Mouse (Mus musculus) limb, embryonic 14.5 days (tissue): ENCODE results near the gene Slc22a26. TPM values are rescaled to one million over a fixed set of nuclear protein-coding genes. Genes with fewer than 3 reads are reported as not detected.
"Not testable (repeated sequence)": the region's sequence is repeated elsewhere in the genome, so short reads cannot be mapped to it uniquely, and the experiment has no call there.

Experiments
- ATAC-seq: fragments of 200-750 bp; cut with Nextera tagmentation; 2 replicates; pipeline ENCODE4 v1.8.0; 2017; ENCODE audit warnings: low read depth, moderate number of reproducible peaks, moderate TSS enrichment; ENCODE audit not compliant: low FRiP score
- DNase-seq: peaks from one replicate; pipeline ENCODE4 v3.0.0-alpha.2; 2015; ENCODE audit warnings: low spot score
- H3K27ac ChIP-seq: fragments of 300-500 bp; sonication (generic); replicated peaks from 2 replicates; pipeline ENCODE4 v1.5.1; 2014; ENCODE audit warnings: low read depth, mild to moderate bottlenecking, low read length, moderate library complexity, mixed read lengths
- H3K27me3 ChIP-seq: fragments of 300-500 bp; sonication (generic); 2 replicates; pipeline ENCODE4 v1.6.1; 2014; ENCODE audit warnings: low read length, mixed read lengths; ENCODE audit not compliant: control insufficient read depth, insufficient read depth
- H3K36me3 ChIP-seq: fragments of 300-500 bp; sonication (generic); 2 replicates; pipeline ENCODE4 v1.6.1; 2014; ENCODE audit warnings: mild to moderate bottlenecking, low read length, moderate library complexity, mixed read lengths; ENCODE audit not compliant: control insufficient read depth, insufficient read depth
- H3K4me1 ChIP-seq: fragments of 300-500 bp; sonication (generic); 2 replicates; pipeline ENCODE4 v1.6.1; 2014; ENCODE audit warnings: antibody characterized with exemption, low read length, mixed read lengths; ENCODE audit not compliant: control insufficient read depth, insufficient read depth
- H3K4me2 ChIP-seq: fragments of 300-500 bp; sonication (generic); replicated peaks from 2 replicates; pipeline ENCODE4 v1.6.1; 2014; ENCODE audit warnings: low read depth, mild to moderate bottlenecking, low read length, moderate library complexity; ENCODE audit not compliant: severe bottlenecking
- H3K4me3 ChIP-seq: fragments of 300-500 bp; sonication (generic); replicated peaks from 2 replicates; pipeline ENCODE4 v1.5.1; 2014; ENCODE audit warnings: low read length
- H3K9ac ChIP-seq: fragments of 300-500 bp; sonication (generic); 2 replicates; pipeline ENCODE4 v1.6.1; 2014; ENCODE audit warnings: mild to moderate bottlenecking, low read depth, low read length, moderate library complexity; ENCODE audit not compliant: severe bottlenecking
- H3K9me3 ChIP-seq: fragments of 300-500 bp; sonication (generic); 2 replicates; pipeline ENCODE4 v1.6.1; 2016; ENCODE audit warnings: low read length; ENCODE audit not compliant: control insufficient read depth
- POLR2A ChIP-seq: fragments of 200-500 bp; IDR thresholded peaks from 2 replicates; pipeline ENCODE4 v1.8.0; 2012; ENCODE audit warnings: inconsistent platforms, mild to moderate bottlenecking, moderate library complexity, borderline replicate concordance; ENCODE audit not compliant: insufficient read depth, insufficient read length; ENCODE audit errors: extremely low read depth
- WGBS: fragments of 180-500 bp; shearing (Covaris S2); extraction: QIAGEN DNeasy Blood & Tissue Kit; methylation state at CpG from one replicate; pipeline ENCODE4 v1.1.7; 2014; 5-methylcytosine and 5-hydroxymethylcytosine counted together
- polyA plus RNA-seq, 2 experiments: library from polyadenylated mRNA; depleted of rRNA in 1 of 2; stranded (reverse) in 1 of 2; unstranded in 1 of 2; fragments of >200 nt; fragmentation: Nextera tagmentation in 1 of 2; extraction: Ambion mirVana in 1 of 2; gene quantifications; 2 replicates each; pipeline versions ENCODE4 v1.2.1 to v1.2.3; 2012 to 2014

Gene Slc22a26
- not detected in 2 replicates for polyA plus RNA-seq (2012; rRNA removed)
- not detected in 2 replicates for polyA plus RNA-seq (2014; fragmentation: Nextera tagmentation; extraction: Ambion mirVana)

DNA sequence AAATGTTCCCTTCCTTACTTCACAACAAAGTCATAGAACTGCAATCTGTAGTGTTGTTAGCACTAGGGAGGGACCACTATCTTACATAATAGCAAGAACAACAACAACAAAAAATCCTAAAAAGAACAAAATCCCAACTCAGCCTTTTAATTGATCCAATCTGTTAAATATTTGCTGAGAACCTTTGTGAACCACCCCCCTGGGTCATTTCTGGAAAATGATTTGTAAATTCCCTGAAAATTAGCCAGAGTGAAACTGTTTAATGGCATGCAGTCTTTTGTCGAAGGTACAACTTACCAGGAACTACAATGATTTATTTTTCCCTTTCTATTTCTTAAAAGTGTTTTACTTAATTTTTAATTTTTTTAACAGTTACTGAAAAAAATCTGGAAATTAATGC, at the start of gene Slc22a26:
Slc22a26 (minus strand) TSS at position 97 of the 400 bp plus-strand sequence.
- ATAC-seq (no peak), DNase-seq (no peak)
- H3K4me3 ChIP-seq, result no peak within 1 kb of the TSS
- no peak within 1 kb of the TSS for H3K27ac ChIP-seq
- no peak within 1 kb of the TSS for H3K4me2 ChIP-seq
- no peak within 1 kb of the TSS for H3K9ac ChIP-seq
- no peaks in the 10 kb centered on the region for H3K9me3 ChIP-seq
- no peak for TF ChIP-seq POLR2A
- WGBS, result 69% methylated on average over 1 of the region's 1 CpGs
- no peaks in the 10 kb centered on the region for H3K27me3 ChIP-seq
- no peaks in the 10 kb centered on the region for H3K4me1 ChIP-seq
- no peaks in the 10 kb centered on the region for H3K36me3 ChIP-seq

DNA sequence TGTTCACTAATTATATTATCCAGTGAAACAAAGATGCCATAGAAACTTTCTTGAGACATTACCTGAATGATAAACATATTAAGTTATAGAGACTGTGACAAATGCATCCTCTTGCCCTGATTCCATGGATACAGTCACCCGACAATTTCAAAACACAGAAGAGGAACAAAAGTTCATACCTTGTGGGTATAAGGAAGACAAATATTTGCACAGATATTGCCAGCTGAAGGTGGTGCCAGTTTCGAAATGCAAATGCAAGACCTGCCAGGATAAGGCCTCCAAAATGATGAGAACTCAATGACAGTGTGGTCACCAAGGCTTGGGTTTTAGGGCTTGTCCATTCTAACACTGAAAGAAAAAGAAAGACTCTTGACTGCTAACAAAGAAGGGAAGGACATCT, 27.4 kb upstream of the Slc22a26 start:
- Histone ChIP-seq H3K36me3 (no peaks in the 10 kb centered on the region), H3K27me3 (no peaks in the 10 kb centered on the region), H3K9me3 (no peaks in the 10 kb centered on the region), H3K4me2 (no peak overlapping the region), H3K4me3 (no peak overlapping the region), H3K27ac (no peak overlapping the region), H3K4me1 (no peaks in the 10 kb centered on the region), H3K9ac (no peak overlapping the region)
- no peak for TF ChIP-seq POLR2A
- no peak for DNase-seq
- ATAC-seq, result no peak
- WGBS, result 72% methylated on average over 2 of the region's 2 CpGs

DNA sequence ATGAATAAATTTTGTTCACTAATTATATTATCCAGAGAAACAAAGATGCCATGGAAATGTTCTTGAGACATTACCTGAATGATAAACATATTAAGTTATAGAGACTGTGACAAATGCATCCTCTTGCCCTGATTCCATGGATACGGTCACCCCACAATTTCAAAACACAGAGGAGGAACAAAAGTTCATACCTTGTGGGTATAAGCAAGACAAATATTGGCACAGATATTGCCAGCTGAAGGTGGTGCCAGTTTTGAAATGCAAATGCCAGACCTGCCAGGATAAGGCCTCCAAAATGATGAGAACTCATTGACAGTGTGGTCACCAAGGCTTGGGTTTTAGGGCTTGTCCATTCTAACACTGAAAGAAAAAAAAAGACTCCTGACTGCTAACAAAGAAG, 11.9 kb downstream of the Slc22a26 start:
- no peak for ATAC-seq
- TF ChIP-seq POLR2A, result no peak

DNA sequence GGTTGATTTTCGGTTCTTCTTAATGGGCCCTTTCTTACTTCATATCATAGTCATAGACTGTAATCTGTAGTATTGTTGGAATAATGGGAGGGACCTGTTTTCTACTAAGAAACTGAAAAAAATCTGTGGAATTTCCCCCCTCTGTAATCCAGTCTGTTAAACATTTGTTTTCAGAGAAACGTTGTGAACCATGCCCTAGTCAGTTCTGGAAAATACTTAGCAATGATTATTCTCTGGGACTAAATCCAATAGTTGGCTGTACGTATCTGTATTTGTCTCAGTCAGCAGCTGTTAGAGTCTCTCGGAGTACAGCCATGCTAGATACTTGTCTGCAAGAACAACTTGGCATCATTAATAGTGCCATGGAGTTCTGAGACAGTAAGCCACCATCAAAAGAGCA, 27.2 kb downstream of the Slc22a26 start:
- Histone ChIP-seq H3K9me3 (no peaks in the 10 kb centered on the region; the same call in 1 of the 2 replicates), H3K4me2 (no peak overlapping the region), H3K9ac (no peak overlapping the region), H3K27ac (no peak overlapping the region), H3K27me3 (no peaks in the 10 kb centered on the region), H3K4me1 (no peaks in the 10 kb centered on the region), H3K36me3 (no peaks in the 10 kb centered on the region), H3K4me3 (no peak overlapping the region)
- 77% methylated on average over 4 of the region's 4 CpGs for WGBS
- DNase-seq, result no peak
- no peak for ATAC-seq
- no peak for TF ChIP-seq POLR2A

More for the DNA sequence above, 11.9 kb downstream of the Slc22a26 start:
- Histone ChIP-seq H3K9me3 (no peaks in the 10 kb centered on the region), H3K4me1 (no peaks in the 10 kb centered on the region), H3K4me3 (no peak overlapping the region), H3K9ac (no peak overlapping the region), H3K27me3 (no peaks in the 10 kb centered on the region), H3K4me2 (no peak overlapping the region), H3K27ac (no peak overlapping the region), H3K36me3 (no peaks in the 10 kb centered on the region)
- 87% methylated on average over 1 of the region's 1 CpGs for WGBS
- DNase-seq, result no peak

DNA sequence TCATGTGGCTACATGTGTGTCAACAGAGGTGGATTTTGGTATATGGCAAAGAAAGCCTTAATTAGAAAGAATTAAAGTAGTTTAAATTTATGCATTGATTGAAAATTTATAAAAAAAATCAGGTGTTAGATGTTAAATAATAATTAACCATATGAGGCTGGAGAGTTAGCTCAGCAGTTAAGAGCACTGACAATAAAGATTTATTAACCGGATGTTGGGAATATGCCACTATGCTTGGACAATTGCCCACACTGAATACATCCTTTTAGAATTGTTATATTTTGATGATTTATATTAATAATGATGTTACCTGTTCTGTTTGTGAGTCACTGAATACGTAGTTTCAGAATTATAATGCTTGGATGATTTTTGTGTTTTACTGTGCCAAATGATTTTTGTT, 36.3 kb downstream of the Slc22a26 start:
- no peak for TF ChIP-seq POLR2A
- WGBS, result 82% methylated on average over 2 of the region's 2 CpGs
- Histone ChIP-seq H3K9me3 (no peaks in the 10 kb centered on the region), H3K4me2 (no peak overlapping the region), H3K36me3 (no peaks in the 10 kb centered on the region), H3K27ac (no peak overlapping the region), H3K27me3 (no peaks in the 10 kb centered on the region), H3K4me1 (no peaks in the 10 kb centered on the region), H3K9ac (no peak overlapping the region), H3K4me3 (no peak overlapping the region)
- DNase-seq (no peak), ATAC-seq (no peak)

DNA sequence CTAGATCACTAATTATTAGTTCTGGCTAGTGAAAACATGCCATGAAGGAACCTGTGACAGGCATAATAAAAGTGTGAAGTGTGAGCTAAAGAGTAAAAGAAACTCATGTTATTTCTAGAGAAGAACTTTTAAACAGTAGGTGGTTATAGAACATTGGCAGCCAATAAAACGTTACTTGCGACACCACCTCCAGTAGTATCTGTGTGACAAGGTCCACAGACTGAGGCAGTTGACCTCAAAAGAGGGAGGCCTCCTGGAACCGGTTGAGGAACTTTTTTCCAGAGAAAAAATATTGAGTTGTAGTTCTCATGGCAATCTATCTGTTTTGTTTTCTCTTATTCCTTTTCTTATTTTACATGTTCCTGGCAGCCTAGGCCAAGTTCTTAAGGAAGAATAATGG, 36.9 kb downstream of the Slc22a26 start:
- Histone ChIP-seq H3K27ac (no peak overlapping the region), H3K9me3 (no peaks in the 10 kb centered on the region), H3K36me3 (no peaks in the 10 kb centered on the region), H3K27me3 (no peaks in the 10 kb centered on the region), H3K4me1 (no peaks in the 10 kb centered on the region), H3K9ac (no peak overlapping the region), H3K4me3 (no peak overlapping the region), H3K4me2 (no peak overlapping the region)
- no peak for TF ChIP-seq POLR2A
- DNase-seq (no peak), ATAC-seq (no peak)
- 78% methylated on average over 3 of the region's 3 CpGs for WGBS

DNA sequence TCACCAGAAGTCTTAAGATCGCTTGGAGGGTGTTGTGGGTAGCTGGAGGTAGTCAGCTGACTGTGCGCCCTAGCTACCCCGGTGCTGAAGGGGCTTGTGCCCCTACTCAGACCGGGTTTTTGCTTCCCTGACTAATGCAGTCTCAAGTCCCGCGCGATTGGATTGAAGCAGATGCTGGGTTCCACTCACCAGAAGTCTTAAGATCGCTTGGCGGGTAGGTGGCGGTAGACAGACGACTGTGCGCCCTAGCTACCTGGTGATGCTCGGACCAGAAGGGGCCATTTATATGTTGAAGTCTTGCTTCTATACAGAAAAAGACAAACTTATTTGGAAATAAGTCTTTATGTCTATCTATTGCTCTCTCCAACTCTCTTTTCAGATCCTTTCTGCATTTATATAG, 49.1 kb downstream of the Slc22a26 start:
- not testable (repeated sequence) for H3K4me2 ChIP-seq, H3K4me3 ChIP-seq, H3K9ac ChIP-seq, H3K27me3 ChIP-seq, H3K4me1 ChIP-seq, H3K9me3 ChIP-seq, H3K36me3 ChIP-seq, DNase-seq, ATAC-seq, H3K27ac ChIP-seq
- whole genome bisulfite sequencing, result 73% methylated on average over 13 of the region's 13 CpGs
